Mouse (Mus musculus) pancreas, adult 10 weeks (tissue): Measurements from ENCODE around the gene Apba2. TPM values are rescaled to one million over a fixed set of nuclear protein-coding genes. Genes with fewer than 3 reads are reported as not detected.

ENCODE experiments used
- polyA plus RNA-seq: library from polyadenylated mRNA; stranded (reverse); fragments of 350-450 nt; fragmentation: Illumina TruSeq; extraction: RNeasy Lipid Tissue Mini Kit (QIAGEN cat#74804); gene quantifications from one replicate; pipeline ENCODE4 v1.2.3, GENCODE M21; 2015; ENCODE audit warnings: low read depth, low replicate concordance; ENCODE audit not compliant: insufficient read depth

Apba2 gene
- polyA plus RNA-seq: not detected

DNA sequence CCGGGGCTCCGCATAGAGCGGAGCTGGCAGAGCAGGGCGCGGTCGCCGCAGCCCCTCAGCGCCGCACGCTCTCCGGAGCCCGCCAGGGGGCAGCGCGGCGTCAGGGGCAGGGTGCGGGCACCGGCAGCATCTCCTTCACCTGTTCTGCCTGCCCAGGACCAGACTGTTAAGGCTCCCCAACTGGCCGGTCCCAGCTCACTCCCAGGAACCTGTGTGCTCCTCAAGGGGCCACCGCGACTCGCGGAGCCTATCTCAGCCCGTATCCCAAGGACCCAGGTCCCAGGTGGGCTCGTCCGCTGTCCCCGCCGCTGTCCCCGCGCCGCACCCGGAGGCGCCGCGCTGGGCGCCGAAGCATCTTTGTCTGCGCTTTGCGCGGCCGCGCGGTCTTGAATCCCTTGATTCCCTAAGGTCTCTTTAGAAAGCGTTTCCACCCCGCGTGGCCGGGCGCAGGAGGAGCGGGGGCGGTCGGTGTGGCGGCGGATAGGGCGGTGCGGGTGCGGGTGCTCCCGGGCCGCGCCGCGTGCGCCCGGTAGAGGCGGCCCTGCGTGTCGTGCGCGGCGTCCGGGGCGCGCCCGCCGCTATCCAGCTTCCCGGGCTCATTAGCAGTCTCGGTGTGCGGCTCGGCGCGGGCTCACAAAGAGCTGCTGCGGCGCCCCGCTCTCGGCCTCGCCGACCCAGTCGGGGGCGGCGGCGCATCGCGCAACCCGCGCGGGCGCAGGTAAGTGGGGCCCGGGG is at the start of gene Apba2:
Gene Apba2, plus strand, starts transcription at position 171 of the 735 bp plus-strand sequence.

Other genes starting within 250 kb of the Apba2 start
- gene Mtmr10, start 214.1 kb upstream of the Apba2 start, polyA plus RNA-seq: 6.1 TPM
- gene Fan1, start 127.6 kb upstream of the Apba2 start, polyA plus RNA-seq: 0.76 TPM
- gene Mphosph10, start 109.4 kb upstream of the Apba2 start, polyA plus RNA-seq: 8.6 TPM
- 23.8 TPM for gene Mcee, start 109.1 kb upstream of the Apba2 start, polyA plus RNA-seq